Mouse (Mus musculus): ENCODE results near the gene Ctsa.

Gene Ctsa

GRCm38 (mm10) chr2:164804533-164805331 is 27.9 kb upstream of the Ctsa start, which contains the start of the genes Acot8 and Zswim3:
Gene Acot8, minus strand, starts transcription at chr2:164804882.
Gene Zswim3, plus strand, starts transcription at chr2:164805098.
- DNase-seq (ENCODE audit: low spot score in 2 of 2): peak; percentile 99 to 100

GRCm38 (mm10) chr2:164805332-164805718 is 27.3 kb upstream of the Ctsa start:
- DNase-seq (ENCODE audit: low spot score in 2 of 2): no peak

- no peak for DNase-seq (ENCODE audit: low spot score in 2 of 2)
Observed at GRCm38 (mm10) chr2:164806614-164807013, 26.1 kb upstream of the Ctsa start.

- DNase-seq (ENCODE audit: low spot score in 2 of 2): no peak
Observed at GRCm38 (mm10) chr2:164813557-164813956, 19.1 kb upstream of the Ctsa start.

GRCm38 (mm10) chr2:164815348-164815747 is 17.3 kb upstream of the Ctsa start:
- DNase-seq (ENCODE audit: low spot score in 2 of 2): no peak

- no peak for DNase-seq (ENCODE audit: low spot score in 2 of 2)
Observed at GRCm38 (mm10) chr2:164815821-164816220, 16.9 kb upstream of the Ctsa start.

- no peak for DNase-seq (ENCODE audit: low spot score in 2 of 2)
Observed at GRCm38 (mm10) chr2:164817206-164817605, 15.5 kb upstream of the Ctsa start.

GRCm38 (mm10) chr2:164817703-164818102 is 15.0 kb upstream of the Ctsa start:
- no peak for DNase-seq (ENCODE audit: low spot score in 2 of 2)

GRCm38 (mm10) chr2:164821060-164821459 is 11.6 kb upstream of the Ctsa start:
- DNase-seq (ENCODE audit: low spot score in 2 of 2): no peak

- DNase-seq (ENCODE audit: low spot score in 2 of 2): peak; percentile 100
Observed at GRCm38 (mm10) chr2:164822636-164823165, 10.0 kb upstream of the Ctsa start, which contains the start of gene Zswim1. Gene Zswim1, plus strand, starts transcription at chr2:164822686.

- no peak for DNase-seq (ENCODE audit: low spot score in 2 of 2)
Observed at GRCm38 (mm10) chr2:164823181-164823585, 9.5 kb upstream of the Ctsa start.

- no peak for DNase-seq (ENCODE audit: low spot score in 2 of 2)
Observed at GRCm38 (mm10) chr2:164823969-164824368, 8.7 kb upstream of the Ctsa start.

- DNase-seq (ENCODE audit: low spot score in 2 of 2): no peak
Observed at GRCm38 (mm10) chr2:164825521-164825920, 7.2 kb upstream of the Ctsa start.

GRCm38 (mm10) chr2:164827146-164827850 is 5.4 kb upstream of the Ctsa start:
- DNase-seq (ENCODE audit: low spot score in 2 of 2): no peak

- no peak for DNase-seq (ENCODE audit: low spot score in 2 of 2)
Observed at GRCm38 (mm10) chr2:164828437-164828836, 4.2 kb upstream of the Ctsa start, which contains the start of gene Spata25. Gene Spata25, minus strand, starts transcription at chr2:164828537.

GRCm38 (mm10) chr2:164829090-164829489 is 3.6 kb upstream of the Ctsa start:
- no peak for DNase-seq (ENCODE audit: low spot score in 2 of 2)

- DNase-seq (ENCODE audit: low spot score in 2 of 2): no peak
Observed at GRCm38 (mm10) chr2:164831029-164831428, 1.6 kb upstream of the Ctsa start.

GRCm38 (mm10) chr2:164832032-164832747 is 483 bp upstream of the Ctsa start:
- DNase-seq (ENCODE audit: low spot score in 2 of 2): no peak

GRCm38 (mm10) chr2:164833314-164833959 is 764 bp downstream of the Ctsa start, which contains the start of gene Neurl2:
Gene Neurl2, minus strand, starts transcription at chr2:164833456.
- DNase-seq (ENCODE audit: low spot score in 2 of 2): peak; percentile 91 to 93

- no peak for DNase-seq (ENCODE audit: low spot score in 2 of 2)
Observed at GRCm38 (mm10) chr2:164834531-164834930, 1.9 kb downstream of the Ctsa start.

- DNase-seq (ENCODE audit: low spot score in 2 of 2): no peak
Observed at GRCm38 (mm10) chr2:164835164-164835563, 2.5 kb downstream of the Ctsa start.
